Mouse (Mus musculus): ENCODE data around the gene Rbp4. TPM values are rescaled to one million over a fixed set of nuclear protein-coding genes. Genes with fewer than 3 reads are reported as not detected.
A peak's percentile ranks its signal among the peaks of the same experiment; 100 is the strongest.

Gene Rbp4
- polyA plus RNA-seq, 1 experiment from 2014 or later: 2.8 TPM

GRCm38 (mm10) chr19:38124401-38125218 is 471 bp downstream of the Rbp4 start:
- Histone ChIP-seq H3K4me1 (ENCODE audit: control insufficient read depth, insufficient read depth, low read length) (peaks cover 4% of the 10 kb centered on the region; the same call in 1 of the 2 replicates), H3K27me3 (ENCODE audit: control insufficient read depth, insufficient read depth, low read length) (peaks cover 22% of the 10 kb centered on the region), H3K4me3 (ENCODE audit: low read depth, low read length) (peak overlapping the region; percentile 59), H3K36me3 (ENCODE audit: control insufficient read depth, insufficient read depth, low read length) (no peaks in the 10 kb centered on the region), H3K9me3 (ENCODE audit: control insufficient read depth, low read length) (no peaks in the 10 kb centered on the region), H3K27ac (ENCODE audit: low read depth, low read length) (no peak overlapping the region), H3K9ac (ENCODE audit: low read length) (peak overlapping the region; percentile 65), H3K4me2 (peak overlapping the region; percentile 84)
- ATAC-seq (ENCODE audit: low FRiP score) (peak; percentile 78), DNase-seq (ENCODE audit: low spot score, missing footprints) (peak; percentile 94)
- under 1% methylated on average over 50 of the region's 77 CpGs for WGBS

- WGBS: 26% methylated on average over 9 of the region's 9 CpGs
- no peak overlapping the region for H3K27ac ChIP-seq (ENCODE audit: low read depth, low read length)
- H3K9ac ChIP-seq (ENCODE audit: low read length): no peak overlapping the region; the same call in 1 of the 2 replicates
- no peaks in the 10 kb centered on the region for H3K9me3 ChIP-seq (ENCODE audit: control insufficient read depth, low read length)
- ATAC-seq (ENCODE audit: low FRiP score): no peak
- peak; percentile 91 for DNase-seq (ENCODE audit: low spot score, missing footprints)
- peaks cover 22% of the 10 kb centered on the region for H3K27me3 ChIP-seq (ENCODE audit: control insufficient read depth, insufficient read depth, low read length)
- no peaks in the 10 kb centered on the region for H3K36me3 ChIP-seq (ENCODE audit: control insufficient read depth, insufficient read depth, low read length)
- peak overlapping the region; percentile 84 for H3K4me2 ChIP-seq
- peak overlapping the region; percentile 59 for H3K4me3 ChIP-seq (ENCODE audit: low read depth, low read length)
- H3K4me1 ChIP-seq (ENCODE audit: control insufficient read depth, insufficient read depth, low read length): peaks cover 4% of the 10 kb centered on the region; the same call in 1 of the 2 replicates
Observed at GRCm38 (mm10) chr19:38123921-38124320, 1.2 kb downstream of the Rbp4 start.

GRCm38 (mm10) chr19:38120123-38120760 is 4.8 kb downstream of the Rbp4 start:
- Histone ChIP-seq H3K9ac (ENCODE audit: low read length) (no peak overlapping the region), H3K4me2 (no peak overlapping the region), H3K27ac (ENCODE audit: low read depth, low read length) (no peak overlapping the region), H3K36me3 (ENCODE audit: control insufficient read depth, insufficient read depth, low read length) (no peaks in the 10 kb centered on the region), H3K4me1 (ENCODE audit: control insufficient read depth, insufficient read depth, low read length) (peaks cover 4% of the 10 kb centered on the region; the same call in 1 of the 2 replicates), H3K4me3 (ENCODE audit: low read depth, low read length) (no peak overlapping the region), H3K9me3 (ENCODE audit: control insufficient read depth, low read length) (no peaks in the 10 kb centered on the region), H3K27me3 (ENCODE audit: control insufficient read depth, insufficient read depth, low read length) (peaks cover 22% of the 10 kb centered on the region)
- DNase-seq (ENCODE audit: low spot score, missing footprints): no peak
- no peak for ATAC-seq (ENCODE audit: low FRiP score)
- 85% methylated on average over 5 of the region's 5 CpGs for WGBS

- Histone ChIP-seq H3K4me3 (ENCODE audit: low read depth, low read length) (no peak overlapping the region), H3K27ac (ENCODE audit: low read depth, low read length) (no peak overlapping the region), H3K36me3 (ENCODE audit: control insufficient read depth, insufficient read depth, low read length) (no peaks in the 10 kb centered on the region), H3K9me3 (ENCODE audit: control insufficient read depth, low read length) (no peaks in the 10 kb centered on the region), H3K4me1 (ENCODE audit: control insufficient read depth, insufficient read depth, low read length) (no peaks in the 10 kb centered on the region), H3K27me3 (ENCODE audit: control insufficient read depth, insufficient read depth, low read length) (no peaks in the 10 kb centered on the region), H3K4me2 (no peak overlapping the region), H3K9ac (ENCODE audit: low read length) (no peak overlapping the region)
- DNase-seq (ENCODE audit: low spot score, missing footprints): peak; percentile 12
- WGBS: 90% methylated on average over 7 of the region's 7 CpGs
- ATAC-seq (ENCODE audit: low FRiP score): no peak
Observed at GRCm38 (mm10) chr19:38114834-38115491, 10.1 kb downstream of the Rbp4 start.

- Histone ChIP-seq H3K4me1 (ENCODE audit: control insufficient read depth, insufficient read depth, low read length) (no peaks in the 10 kb centered on the region), H3K4me3 (ENCODE audit: low read depth, low read length) (no peak overlapping the region), H3K9ac (ENCODE audit: low read length) (no peak overlapping the region), H3K9me3 (ENCODE audit: control insufficient read depth, low read length) (no peaks in the 10 kb centered on the region), H3K4me2 (no peak overlapping the region), H3K36me3 (ENCODE audit: control insufficient read depth, insufficient read depth, low read length) (no peaks in the 10 kb centered on the region), H3K27ac (ENCODE audit: low read depth, low read length) (no peak overlapping the region), H3K27me3 (ENCODE audit: control insufficient read depth, insufficient read depth, low read length) (no peaks in the 10 kb centered on the region)
- 60% methylated on average over 4 of the region's 4 CpGs for WGBS
- ATAC-seq (ENCODE audit: low FRiP score) (no peak), DNase-seq (ENCODE audit: low spot score, missing footprints) (no peak)
Observed at GRCm38 (mm10) chr19:38112575-38112974, 12.5 kb downstream of the Rbp4 start.

GRCm38 (mm10) chr19:38111056-38111455 is 14.0 kb downstream of the Rbp4 start:
- no peak overlapping the region for H3K9ac ChIP-seq (ENCODE audit: low read length)
- no peak overlapping the region for H3K4me2 ChIP-seq
- no peaks in the 10 kb centered on the region for H3K27me3 ChIP-seq (ENCODE audit: control insufficient read depth, insufficient read depth, low read length)
- ATAC-seq (ENCODE audit: low FRiP score): no peak
- no peaks in the 10 kb centered on the region for H3K4me1 ChIP-seq (ENCODE audit: control insufficient read depth, insufficient read depth, low read length)
- DNase-seq (ENCODE audit: low spot score, missing footprints): no peak
- no peak overlapping the region for H3K27ac ChIP-seq (ENCODE audit: low read depth, low read length)
- H3K9me3 ChIP-seq (ENCODE audit: control insufficient read depth, low read length): no peaks in the 10 kb centered on the region
- no peak overlapping the region for H3K4me3 ChIP-seq (ENCODE audit: low read depth, low read length)
- 80% methylated on average over 8 of the region's 8 CpGs for WGBS
- H3K36me3 ChIP-seq (ENCODE audit: control insufficient read depth, insufficient read depth, low read length): no peaks in the 10 kb centered on the region

GRCm38 (mm10) chr19:38109506-38110242 is 15.4 kb downstream of the Rbp4 start:
- H3K27ac ChIP-seq (ENCODE audit: low read depth, low read length): no peak overlapping the region
- DNase-seq (ENCODE audit: low spot score, missing footprints) (no peak), ATAC-seq (ENCODE audit: low FRiP score) (no peak)
- WGBS: 92% methylated on average over 15 of the region's 15 CpGs
- no peaks in the 10 kb centered on the region for H3K27me3 ChIP-seq (ENCODE audit: control insufficient read depth, insufficient read depth, low read length)
- H3K4me2 ChIP-seq: no peak overlapping the region
- H3K9ac ChIP-seq (ENCODE audit: low read length): no peak overlapping the region
- no peaks in the 10 kb centered on the region for H3K9me3 ChIP-seq (ENCODE audit: control insufficient read depth, low read length)
- H3K36me3 ChIP-seq (ENCODE audit: control insufficient read depth, insufficient read depth, low read length): no peaks in the 10 kb centered on the region
- H3K4me1 ChIP-seq (ENCODE audit: control insufficient read depth, insufficient read depth, low read length): no peaks in the 10 kb centered on the region
- H3K4me3 ChIP-seq (ENCODE audit: low read depth, low read length): no peak overlapping the region

- ATAC-seq (ENCODE audit: low FRiP score) (no peak), DNase-seq (ENCODE audit: low spot score, missing footprints) (no peak)
- H3K36me3 ChIP-seq (ENCODE audit: control insufficient read depth, insufficient read depth, low read length): no peaks in the 10 kb centered on the region
- H3K27ac ChIP-seq (ENCODE audit: low read depth, low read length): no peak overlapping the region
- H3K4me2 ChIP-seq: no peak overlapping the region
- H3K9ac ChIP-seq (ENCODE audit: low read length): no peak overlapping the region
- H3K9me3 ChIP-seq (ENCODE audit: control insufficient read depth, low read length): no peaks in the 10 kb centered on the region
- no peaks in the 10 kb centered on the region for H3K4me1 ChIP-seq (ENCODE audit: control insufficient read depth, insufficient read depth, low read length)
- H3K27me3 ChIP-seq (ENCODE audit: control insufficient read depth, insufficient read depth, low read length): no peaks in the 10 kb centered on the region
- H3K4me3 ChIP-seq (ENCODE audit: low read depth, low read length): no peak overlapping the region
- WGBS: 93% methylated on average over 4 of the region's 4 CpGs
Observed at GRCm38 (mm10) chr19:38107871-38108270, 17.2 kb downstream of the Rbp4 start.
